Mouse (Mus musculus) right cerebral cortex, postnatal 25 days (tissue): ENCODE results near the gene Exo1.
A peak's percentile ranks its signal among the peaks of the same experiment; 100 is the strongest.

Source experiments
- DNase-seq: peaks from one replicate; pipeline ENCODE4 v3.0.0; 2022

Gene Exo1

DNA sequence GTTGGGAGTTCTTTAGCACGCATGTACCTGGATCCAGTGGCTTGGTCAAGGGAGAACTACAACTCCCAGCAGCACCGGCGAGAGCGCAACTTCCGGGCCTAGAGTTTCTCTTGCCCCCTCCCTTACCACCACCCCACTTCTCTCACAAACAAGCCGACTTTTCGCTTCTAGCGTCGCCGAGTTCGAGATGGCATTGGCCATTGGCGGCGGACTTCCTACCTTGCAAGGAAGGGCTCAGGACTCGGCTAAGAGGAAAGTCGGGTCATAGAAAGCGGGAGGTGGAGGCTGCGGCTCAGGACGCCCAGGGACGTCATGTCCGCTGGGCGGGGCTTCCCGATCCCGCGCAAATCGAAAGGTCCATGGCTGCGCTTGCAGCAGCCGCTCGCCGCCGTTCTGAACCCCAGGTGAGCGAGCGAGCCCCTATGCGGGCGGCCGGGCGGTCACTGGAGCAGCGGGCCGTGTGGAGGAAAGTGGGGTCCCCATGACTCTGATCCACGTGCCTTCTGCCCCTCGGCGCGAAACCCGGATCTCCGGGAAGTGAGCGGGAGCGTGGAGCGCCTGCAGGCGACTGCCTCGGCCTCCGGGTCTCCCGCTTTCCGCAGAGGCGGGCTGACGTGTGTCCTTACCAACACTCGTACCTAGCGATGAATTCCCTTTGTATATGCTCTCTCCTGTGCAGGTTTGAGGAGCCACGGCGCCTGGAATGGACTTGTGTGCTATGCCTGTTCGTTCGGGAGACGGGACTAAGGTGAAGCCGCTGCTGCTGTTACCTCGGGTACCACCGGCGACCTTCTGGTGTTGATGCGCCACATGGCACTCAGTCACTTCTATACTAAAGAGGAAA lies at the start of gene Exo1:
Gene Exo1 (plus strand): TSS at position 129 of the 844 bp plus-strand sequence.
- peak; percentile 90 for DNase-seq

DNA sequence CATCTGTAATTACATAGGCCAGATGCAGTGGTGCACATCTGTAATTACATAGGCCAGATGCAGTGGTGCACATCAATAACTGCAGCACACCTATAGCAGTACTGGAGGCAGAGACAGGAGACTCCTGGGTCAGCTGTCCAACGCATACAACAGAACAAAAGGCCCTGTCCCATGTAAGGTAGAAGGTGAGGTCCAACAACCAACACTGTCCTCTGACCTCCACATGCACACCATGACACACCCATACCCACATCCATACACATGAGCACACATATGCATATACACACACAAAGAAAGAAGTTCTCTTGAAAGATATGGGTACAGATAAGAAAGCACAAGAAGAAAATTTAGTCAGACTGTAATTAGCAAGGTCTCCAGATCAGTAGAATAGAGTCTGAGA lies 24.9 kb upstream of the Exo1 start:
- DNase-seq: no peak

DNA sequence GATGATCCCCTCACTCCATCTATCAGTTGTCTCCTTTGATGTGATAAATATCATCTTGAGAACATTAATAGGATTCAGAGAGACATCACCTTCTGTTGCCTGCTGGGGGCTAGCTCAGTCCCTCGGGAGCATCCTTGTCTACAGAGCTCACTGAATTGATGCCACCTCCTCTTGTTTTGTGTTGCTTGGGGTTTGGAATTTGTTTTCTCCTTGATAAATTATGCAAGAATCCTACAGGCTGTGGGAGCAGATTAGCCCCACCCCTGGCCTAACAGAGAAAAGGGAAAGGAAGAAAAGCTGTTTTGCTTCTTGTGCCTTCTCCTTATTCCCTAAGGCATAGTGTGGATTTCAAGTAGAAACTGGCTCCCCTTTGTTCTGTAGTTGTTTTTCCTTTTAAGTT lies 13.3 kb upstream of the Exo1 start:
- DNase-seq: no peak

DNA sequence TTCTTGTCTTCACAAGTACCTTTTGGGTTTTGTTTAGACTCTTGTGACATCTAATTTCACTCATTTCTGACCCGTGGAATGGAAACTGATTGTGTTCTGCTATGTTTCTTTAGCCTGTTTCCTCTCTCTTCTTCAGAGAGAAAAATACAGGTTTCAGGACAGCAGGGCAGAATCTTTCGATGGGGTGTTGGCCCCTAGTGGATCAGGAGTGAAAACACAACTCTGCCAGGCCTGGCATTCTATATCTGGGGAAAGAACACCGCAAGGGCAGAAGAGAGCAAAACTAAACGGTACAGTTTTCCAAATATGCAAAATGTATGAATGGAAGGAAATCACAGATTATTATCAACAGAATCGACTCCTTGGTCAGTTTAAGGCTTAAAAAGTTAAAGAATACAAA lies 12.8 kb upstream of the Exo1 start:
- no peak for DNase-seq

DNA sequence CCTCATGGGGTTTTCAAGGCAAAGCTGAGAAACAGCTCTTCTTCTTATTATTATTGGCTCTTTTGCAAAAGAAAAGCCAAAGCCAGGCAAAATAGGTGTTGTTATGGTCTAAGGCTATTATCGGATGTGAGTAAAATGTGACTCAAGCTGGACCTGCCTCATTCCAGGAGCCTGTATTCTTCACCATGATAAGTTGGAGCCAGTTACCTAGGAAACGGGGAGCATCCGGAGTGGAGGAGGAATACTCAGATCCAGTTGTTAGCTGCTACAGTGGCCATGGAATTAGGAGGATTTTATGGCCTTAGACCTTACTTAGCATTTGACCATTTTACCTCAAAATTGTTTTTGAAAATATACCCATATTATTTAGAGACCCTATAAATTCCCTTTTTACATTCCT lies 9.7 kb upstream of the Exo1 start:
- DNase-seq: no peak

DNA sequence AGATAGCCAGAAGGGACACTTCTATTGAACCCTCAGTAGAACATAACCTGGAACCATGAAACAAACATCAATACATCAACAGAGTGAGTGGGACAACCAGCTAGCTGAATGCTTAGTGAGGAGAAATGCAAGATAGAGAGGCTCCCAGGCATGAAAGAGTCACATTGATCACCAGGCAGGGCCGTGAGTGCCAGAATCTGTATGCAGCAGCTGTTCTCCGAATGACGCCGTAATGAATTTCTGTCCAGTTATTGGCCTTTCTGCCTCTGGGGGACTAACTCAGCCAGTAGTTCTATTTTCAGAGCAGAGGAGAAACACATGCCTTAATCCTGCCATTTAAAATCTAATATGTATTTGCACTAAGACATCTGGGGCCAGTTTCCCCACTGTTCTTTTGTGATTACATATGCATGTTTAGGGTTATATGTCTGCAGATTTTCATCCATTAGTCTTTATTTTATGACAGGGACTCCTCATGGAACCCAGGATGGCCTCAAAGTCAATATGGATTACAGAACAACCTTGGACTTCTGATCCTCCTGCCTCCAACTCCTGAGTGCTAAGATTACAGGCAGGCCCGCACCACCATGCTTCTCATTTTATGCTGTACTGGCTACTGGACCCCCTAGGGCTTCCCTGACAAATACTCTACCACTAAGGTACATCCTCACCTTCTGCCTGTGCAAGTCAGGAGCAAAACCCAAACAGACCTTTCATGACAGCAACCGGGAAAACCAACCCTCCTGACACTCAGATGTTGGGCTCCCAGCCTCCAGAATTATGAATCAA lies 8.2 kb upstream of the Exo1 start:
- no peak for DNase-seq

DNA sequence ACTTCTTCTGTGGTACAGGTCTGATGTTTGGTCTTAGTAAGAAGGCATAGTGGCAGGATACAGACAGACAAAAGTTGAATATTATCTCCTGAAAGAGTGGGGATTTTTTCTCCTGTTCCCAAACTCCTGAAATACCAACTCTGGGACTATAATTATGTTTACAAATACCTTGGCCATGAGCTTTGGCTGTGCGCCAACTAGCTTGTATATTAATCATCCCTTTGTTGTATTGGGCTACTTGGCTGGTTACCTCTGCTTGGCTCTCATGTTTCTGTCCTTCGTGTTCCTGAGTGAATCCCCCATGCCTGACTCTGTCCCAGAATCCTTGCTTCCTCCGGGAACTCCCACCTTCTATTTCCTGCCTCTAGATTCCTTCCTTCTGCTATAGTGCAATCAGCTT lies 3.0 kb downstream of the Exo1 start:
- DNase-seq: no peak

DNA sequence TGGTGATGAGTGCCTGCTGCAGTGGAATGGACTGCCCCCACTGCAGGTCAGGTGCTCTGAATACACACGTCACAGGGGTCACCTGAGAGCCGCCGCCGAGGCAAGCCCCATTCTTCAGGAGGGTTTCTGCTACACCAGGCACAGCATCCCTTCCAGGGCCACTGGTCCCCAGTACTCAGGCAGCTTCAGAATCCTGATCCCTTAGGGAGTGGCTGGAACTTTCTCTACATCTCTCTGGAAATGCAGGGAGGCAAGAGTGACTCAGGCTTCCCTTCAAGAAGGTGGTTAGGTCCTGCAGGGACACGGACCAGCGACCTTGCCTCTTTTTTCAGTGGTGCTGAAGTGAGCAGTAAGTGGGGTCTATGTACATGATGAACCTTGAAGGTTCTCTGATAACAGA lies 12.9 kb downstream of the Exo1 start:
- no peak for DNase-seq

DNA sequence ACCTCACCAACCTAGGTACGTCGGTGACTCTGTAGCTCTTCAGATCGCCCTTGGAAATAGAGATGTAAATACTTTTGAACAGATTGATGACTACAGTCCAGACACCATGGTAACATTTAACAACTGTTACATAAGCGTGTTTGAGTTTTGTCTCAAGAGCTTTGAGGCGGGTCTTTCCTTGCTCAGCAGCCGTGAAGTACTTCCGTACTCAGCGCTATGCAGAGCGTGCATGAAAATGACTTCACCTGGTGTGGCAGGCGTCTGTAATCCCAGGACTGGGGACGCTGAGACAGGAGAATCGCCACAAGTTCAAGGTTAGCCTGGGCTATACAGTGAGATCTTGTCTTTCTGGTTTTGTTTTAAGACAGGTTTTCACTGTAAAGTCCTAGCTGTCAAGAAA lies 13.3 kb downstream of the Exo1 start:
- no peak for DNase-seq

DNA sequence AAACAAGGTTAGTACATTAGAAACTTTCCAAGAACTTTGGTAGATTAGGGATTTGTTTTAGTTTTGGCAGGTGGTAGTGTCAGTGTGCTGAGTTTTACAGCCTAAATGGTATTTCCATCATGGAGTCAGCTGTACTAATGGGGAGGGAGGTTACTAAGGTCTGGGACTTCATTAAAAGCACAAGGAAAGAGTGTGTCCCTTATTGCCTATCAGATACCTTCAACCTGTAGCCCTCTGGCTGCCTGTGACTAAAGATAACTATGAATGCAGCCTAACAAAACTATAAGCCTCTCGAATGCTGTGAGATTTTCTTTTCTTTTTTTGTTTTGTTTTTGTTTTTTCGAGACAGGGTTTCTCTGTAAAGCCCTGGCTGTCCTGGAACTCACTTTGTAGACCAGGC lies 30.8 kb downstream of the Exo1 start:
- no peak for DNase-seq

DNA sequence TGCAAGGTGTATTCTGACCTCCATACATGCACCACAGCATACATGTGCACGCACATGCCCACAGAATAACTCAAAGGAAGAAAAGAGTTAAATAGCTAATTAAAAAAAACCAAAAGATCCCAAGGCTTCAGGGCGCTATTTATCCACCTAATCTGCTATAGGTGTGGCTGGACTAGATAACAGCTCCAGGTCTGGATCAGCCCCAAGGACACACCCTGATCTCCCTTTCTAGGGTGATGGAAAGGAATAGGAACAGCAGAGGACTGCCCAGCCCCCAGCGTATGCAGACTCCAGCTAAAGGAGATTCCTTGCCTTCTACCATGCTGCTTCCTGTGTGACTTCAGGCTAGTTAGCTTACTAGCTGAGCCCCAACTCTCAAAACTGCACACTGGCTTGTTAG lies 31.7 kb downstream of the Exo1 start:
- no peak for DNase-seq

DNA sequence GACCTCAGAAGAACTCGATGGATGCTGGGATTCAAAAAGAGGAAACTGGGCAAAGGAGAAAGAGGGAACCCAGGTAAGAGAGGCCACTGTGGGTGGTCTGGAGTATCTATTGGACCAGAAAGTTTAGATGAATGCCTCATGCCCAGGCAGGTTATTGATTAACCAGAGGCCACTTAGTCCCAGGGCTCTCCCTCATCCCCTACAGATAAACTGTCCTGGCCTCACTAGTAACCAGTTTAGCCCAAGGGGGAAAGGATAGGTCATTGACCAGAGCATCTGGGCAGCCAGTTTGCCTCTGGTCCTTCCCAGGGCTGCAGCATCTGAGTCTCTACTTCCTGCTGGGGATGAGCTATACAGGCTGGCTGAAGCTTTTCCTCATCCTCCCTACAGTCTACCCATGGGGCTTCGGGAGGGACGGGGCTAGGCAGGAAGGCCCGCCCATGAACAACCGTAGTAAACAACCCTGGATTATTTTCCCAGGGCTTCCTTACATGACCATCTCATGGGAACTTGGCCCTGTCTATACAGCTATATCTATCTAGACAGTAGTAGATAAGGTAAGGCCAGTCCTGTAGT lies 33.4 kb downstream of the Exo1 start:
- no peak for DNase-seq

DNA sequence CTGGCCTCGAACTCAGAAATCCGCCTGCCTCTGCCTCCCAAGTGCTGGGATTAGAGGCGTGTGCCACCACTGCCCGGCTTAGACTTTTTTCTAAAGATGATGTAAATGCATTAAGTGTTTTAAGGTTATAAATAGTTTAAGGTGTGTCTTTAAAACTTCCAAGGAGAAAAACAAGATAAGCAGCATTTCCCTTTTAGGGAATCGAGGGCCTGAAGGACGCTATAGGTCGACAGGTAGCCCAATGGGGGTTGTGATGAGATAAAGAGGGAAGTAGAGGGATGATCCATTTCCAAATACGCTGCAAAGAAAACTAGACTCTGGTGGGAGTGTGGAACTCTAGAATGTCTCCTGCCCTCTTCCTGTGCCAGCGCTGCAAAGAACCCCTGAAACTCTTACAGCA lies 39.6 kb downstream of the Exo1 start, which contains the start of gene Gm38100:
Gene Gm38100 (plus strand): TSS at position 301 of the 400 bp plus-strand sequence.
- DNase-seq: no peak

DNA sequence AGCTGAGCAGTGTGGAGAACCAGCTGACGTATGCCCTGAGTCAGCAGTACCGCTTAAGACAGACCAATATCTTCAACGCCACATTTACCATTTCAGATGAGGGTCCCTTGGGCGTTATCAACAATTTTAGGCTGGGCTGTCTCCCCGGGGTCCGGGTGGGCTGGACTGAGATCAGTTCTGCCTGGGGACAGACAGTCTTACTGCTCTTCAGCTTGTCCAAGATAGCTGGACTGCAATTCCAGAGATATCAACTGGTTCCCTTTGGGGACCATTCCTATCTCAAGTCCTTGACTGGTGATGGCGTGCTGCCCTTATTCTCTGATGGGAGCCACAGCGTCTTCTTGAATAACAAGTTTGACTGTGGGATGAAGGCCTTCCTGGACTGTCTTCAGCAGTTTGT lies 40.7 kb downstream of the Exo1 start:
- no peak for DNase-seq

DNA sequence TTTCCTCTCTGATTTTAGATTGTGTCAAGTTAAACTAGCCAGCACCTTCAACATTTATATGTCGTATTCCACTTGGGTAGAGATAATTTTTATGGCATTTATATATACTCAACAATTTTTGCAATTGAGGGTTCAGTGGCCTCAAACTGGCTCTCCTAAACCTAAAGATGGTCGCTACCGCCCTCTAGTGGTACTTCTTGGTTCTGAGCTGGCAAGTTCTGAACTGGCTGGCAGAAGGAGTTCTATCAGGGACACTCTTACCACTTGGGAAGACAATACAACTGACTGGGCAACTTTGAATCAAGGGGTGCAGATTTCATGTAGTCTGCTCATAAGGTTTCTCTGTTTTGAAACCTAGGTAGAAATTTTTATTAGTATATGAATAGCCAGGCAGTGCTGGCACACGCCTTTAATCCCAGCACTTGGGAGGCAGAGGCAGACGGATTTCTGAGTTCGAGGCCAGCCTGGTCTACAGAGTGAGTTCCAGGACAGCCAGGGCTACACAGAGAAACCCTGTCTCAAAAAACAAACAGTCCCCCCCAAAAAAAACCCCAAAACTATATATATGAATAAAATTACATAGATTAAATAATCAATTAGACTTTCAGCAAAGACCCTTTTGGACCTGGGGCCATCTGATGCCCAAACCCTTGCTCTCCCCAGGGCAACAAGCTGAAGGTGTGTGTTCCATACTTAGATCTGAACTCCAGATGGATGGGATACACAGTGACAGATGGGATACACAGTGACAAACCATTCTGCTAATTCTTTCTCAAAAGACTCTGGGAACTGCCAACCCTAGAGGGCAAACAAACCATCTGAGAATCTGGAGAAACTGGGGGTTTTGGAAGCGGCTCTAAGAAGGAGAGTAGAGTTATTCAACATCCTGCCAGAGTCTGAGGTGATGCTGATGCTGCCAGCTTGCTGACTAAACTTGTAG lies 43.7 kb downstream of the Exo1 start:
- peak; percentile 73 for DNase-seq

DNA sequence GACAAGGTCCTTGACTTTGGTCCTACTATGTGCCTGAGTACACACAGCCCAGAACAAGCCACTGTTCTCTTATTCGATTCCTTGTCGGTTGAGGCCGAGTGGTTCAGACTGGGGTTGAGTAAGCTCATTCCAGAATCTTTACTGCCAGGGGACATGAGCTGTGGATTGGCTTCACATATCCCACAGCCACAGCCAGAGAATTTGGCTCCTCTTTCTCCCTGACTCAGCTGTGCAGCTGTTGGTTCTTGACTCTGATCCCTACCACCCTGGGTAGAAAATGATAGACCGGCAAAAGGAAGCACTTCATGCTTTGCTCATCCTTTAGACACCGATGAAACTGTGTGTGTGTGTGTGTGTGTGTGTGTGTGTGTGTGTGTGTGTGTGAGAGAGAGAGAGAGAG lies 51.0 kb downstream of the Exo1 start:
- no peak for DNase-seq

DNA sequence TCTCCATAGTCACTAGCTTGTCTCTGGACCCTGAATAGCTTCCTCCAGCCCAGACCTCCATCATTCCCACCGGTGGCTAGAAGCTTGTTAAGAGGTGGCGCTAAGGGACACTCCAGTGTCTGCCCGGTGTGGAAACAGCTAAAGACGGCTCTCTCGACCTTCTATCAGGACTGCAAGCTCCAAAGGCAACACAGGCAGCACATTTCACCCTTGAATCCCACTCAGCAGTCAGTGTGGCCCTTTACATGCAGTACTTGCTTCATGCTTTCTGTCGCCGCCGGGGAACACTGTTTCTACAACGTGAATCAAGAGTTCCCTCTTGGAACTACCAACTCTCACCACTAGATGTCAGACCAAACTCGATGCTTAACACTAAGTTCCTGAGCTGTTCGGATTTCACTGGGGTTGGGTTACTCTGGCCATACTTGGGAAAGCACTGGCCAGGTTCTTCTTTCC lies 55.9 kb downstream of the Exo1 start:
- DNase-seq: peak; percentile 49

DNA sequence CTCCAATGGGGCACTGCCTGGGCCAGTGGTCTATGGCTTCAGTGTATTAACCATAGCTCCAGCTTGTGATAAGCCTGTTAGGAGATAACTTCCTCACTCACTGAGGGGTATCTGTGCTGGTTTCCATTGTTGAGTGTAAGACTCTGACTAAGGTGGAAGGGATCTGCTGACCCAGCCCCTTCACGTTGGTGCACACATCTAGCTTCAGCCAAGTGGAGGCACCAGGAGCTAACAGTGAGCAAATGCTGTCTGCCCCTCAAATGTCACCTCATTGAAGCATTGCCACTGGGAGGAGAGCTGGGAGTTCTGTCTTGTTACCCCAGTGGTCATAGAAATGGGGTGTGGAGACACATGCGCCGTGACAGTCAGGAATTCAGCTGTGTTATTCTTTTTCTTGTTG lies 58.4 kb downstream of the Exo1 start:
- DNase-seq: no peak

DNA sequence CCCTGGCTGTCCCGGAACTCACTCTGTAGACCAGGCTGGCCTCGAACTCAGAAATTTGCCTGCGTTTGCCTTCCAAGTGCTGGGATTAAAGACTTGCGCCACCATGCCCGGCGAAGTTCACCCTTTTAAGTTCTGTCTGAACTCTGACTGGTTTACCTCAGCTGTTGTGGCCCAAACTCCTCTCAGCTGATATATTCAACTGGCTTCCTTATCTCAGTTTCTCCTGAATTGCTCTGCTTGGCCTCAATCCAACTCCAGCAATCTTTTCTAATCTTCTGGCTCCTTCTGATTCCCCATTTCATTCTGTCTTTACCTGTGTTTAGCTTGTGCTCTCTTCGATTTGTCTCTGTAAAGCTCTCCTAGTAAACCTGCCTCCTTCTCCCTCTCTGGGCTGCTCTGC lies 62.8 kb downstream of the Exo1 start:
- no peak for DNase-seq

DNA sequence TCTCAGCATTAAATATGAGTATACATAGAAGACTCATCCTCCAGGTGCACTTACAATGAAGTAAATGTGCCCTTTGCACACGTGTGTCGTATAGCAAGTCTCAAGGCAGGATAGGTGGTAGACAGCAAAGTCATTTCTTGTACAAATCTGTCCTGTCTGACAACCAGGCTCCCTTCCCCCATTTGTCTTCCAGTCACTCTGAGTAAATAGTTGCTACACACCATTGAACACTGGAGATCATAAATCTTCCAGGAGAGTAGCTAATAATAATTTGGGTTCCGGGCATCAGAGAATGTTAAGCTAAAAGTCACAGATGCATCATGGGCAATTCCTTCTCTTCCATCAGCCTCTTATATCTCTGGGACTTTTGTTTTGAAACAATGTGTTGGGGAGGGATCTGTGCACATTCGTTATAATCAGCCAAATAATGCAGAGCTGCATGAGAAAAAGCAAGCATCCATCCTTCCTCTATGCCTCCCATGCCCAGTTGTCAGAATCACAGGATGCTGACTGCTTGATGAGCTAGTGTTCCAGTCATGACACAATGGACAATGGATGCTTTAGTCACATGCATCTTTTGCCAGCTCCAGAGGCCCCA lies 66.4 kb downstream of the Exo1 start:
- no peak for DNase-seq

DNA sequence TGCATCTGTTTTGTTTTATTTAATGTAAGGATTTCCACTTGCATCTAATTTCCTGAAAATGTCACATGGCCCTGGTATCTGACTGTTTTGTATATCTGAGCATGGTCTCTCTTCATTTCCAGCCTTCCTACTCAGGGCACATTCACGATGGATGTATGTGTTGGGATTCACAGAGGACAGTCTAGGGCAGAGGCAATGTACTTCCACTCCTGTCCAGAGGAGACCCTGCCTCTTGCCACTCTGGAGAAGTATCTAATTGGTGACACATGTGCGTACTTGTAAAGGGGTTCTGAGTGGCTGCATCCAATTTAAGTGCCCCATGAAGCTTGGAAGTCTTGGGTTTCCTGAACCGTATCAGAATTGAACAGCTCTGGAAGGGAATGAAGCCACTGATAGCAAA lies 70.0 kb downstream of the Exo1 start:
- DNase-seq: no peak

DNA sequence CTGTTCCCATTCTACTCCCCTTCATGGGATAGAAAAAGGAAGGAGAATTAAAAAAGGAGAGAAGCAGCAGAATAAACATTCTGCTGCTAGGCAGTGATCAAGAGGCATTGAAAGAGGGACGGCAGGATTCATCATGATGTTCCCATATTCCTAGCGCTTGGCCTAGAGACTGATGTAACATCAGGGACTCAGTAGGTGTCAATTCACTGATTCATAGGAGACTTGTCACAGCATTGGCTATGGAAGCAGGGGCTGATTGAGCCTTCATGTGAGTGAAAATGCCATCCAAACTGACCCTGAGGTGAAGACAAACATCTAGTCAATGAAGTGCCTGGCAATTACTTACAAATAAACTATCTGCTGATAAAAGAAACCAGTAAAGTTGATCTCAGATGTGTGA lies 70.5 kb downstream of the Exo1 start:
- DNase-seq: no peak
